Mouse (Mus musculus) activated CD4-positive, CD25-positive, alpha-beta regulatory T cell, adult 4 months (primary cell): Measurements from ENCODE around the gene Disp2. TPM values are rescaled to one million over a fixed set of nuclear protein-coding genes. Genes with fewer than 3 reads are reported as not detected.

ENCODE experiments used
- ATAC-seq: one replicate; pipeline ENCODE4 v1.8.0; 2017
- polyA plus RNA-seq, 2 experiments: library from polyadenylated mRNA; unstranded; fragments of 100-300 nt; shearing (Covaris generic); gene quantifications; one replicate each; pipeline ENCODE4 v1.2.1; 2017

Disp2 gene
- polyA plus RNA-seq, 2 experiments from 2014 or later, result 0.25 TPM; not detected in 1

DNA sequence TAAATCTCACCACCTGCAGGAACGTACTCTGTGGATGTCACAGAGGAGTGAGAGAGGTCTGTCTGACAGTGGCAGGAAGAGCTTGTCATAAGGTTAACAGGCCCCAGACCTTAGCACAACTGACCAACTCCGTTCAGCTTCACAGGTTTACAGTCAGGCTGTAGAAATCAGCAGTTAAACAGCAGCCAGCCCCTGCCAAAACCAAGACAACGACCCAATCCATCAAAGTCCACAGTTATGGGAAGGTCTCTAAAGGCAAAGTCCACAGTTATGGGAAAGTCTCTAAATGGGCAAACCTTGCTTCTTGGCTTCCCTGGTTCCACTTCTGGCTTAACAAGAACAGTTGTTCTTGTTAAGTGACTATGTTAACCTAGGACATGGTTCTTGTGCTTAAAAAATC is 64.9 kb downstream of the Disp2 start:
- ATAC-seq, result no peak

DNA sequence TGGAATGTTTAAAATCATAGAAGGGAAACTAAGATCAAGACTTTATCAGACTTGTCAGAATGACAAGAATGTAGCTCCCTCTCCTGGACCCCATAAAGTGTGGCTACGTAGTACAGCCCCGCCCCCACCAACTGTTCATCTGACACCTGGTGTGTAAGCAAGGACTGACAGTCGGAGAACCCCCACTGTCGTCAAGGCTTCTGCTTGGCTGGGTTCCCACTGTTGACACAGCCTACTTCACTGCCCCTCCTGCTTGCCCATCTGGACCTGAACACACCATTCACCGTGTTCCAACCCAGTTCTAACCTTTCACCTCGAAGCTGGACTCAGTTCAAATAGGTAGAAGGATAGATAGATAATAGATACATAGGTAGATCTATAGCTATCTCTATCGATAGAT is 66.7 kb downstream of the Disp2 start:
- ATAC-seq, result no peak

DNA sequence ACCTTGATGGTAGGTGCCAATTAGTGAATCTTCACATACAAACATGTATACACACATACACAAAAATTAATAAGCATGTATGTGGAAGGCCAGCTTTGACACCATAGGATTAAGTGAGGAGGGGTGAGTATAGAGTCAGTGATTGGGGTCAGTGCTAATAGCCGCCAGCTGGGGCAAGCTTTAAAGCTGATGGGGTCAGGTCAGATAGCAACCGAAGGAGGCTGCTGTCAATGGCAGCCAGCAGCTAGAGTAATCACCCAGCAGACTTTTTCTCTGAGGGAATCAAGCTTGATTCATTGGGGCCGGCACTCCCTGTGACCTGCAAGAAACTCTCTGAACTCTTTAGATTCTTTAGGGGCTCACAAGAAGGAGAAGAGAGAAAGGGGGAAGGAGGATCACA is 72.2 kb downstream of the Disp2 start:
- no peak for ATAC-seq

Other genes with a start within 250 kb of the Disp2 start
- gene Bmf, start 230.0 kb upstream of the Disp2 start, polyA plus RNA-seq, result under 1 TPM; 0.18 to 0.19 TPM
- gene Bub1b, start 181.5 kb upstream of the Disp2 start, polyA plus RNA-seq, result 10 to 100 TPM; 11.4 to 18.8 TPM
- gene Pak6, start 116.4 kb upstream of the Disp2 start, polyA plus RNA-seq, result not detected
- not detected for gene Ankrd63, start 75.8 kb upstream of the Disp2 start, polyA plus RNA-seq
- 10 to 100 TPM; 17.4 to 20.2 TPM for gene Plcb2, start 51.3 kb upstream of the Disp2 start, polyA plus RNA-seq
- 10 to 100 TPM; 19.8 to 27.2 TPM for gene Inafm2, start 34.0 kb upstream of the Disp2 start, polyA plus RNA-seq
- not detected for gene Ccdc9b, start 17.1 kb upstream of the Disp2 start, polyA plus RNA-seq
- not detected for gene Phgr1, start 7.0 kb upstream of the Disp2 start, polyA plus RNA-seq
- 10 to 100 TPM; 23.7 to 30.8 TPM for gene Knstrn, start 34.3 kb downstream of the Disp2 start, polyA plus RNA-seq
- 10 to 100 TPM; 37.3 to 58.1 TPM for gene Ivd, start 82.2 kb downstream of the Disp2 start, polyA plus RNA-seq
- 1 to 10 TPM; 3.6 TPM for gene Bahd1, start 120.7 kb downstream of the Disp2 start, polyA plus RNA-seq
- 1 to 10 TPM; 1.3 to 1.5 TPM for gene Chst14, start 146.8 kb downstream of the Disp2 start, polyA plus RNA-seq
- 10 to 100 TPM; 20.5 to 21.3 TPM for gene Ccdc32, start 249.7 kb downstream of the Disp2 start, polyA plus RNA-seq